Mouse (Mus musculus): ENCODE results near the gene Tex44. TPM values are rescaled to one million over a fixed set of nuclear protein-coding genes. Genes with fewer than 3 reads are reported as not detected.

The Tex44 gene
- not detected in 2 replicates for polyA plus RNA-seq (2015; fragmentation: Nextera tagmentation; extraction: Ambion mirVana)

GRCm38 (mm10) chr1:86426128-86426527, at the start of gene Tex44, which contains the start of gene Nmur1:
TSS of gene Tex44 (plus strand) at chr1:86426329.
TSS of gene Nmur1 (minus strand) at chr1:86426228.

Other genes starting within 250 kb of the Tex44 start
- gene B3gnt7, start 123.5 kb upstream of the Tex44 start, polyA plus RNA-seq (2015; fragmentation: Nextera tagmentation; extraction: Ambion mirVana), result 2.1 and 2.2 TPM in 2 replicates
- 380 and 415 TPM in 2 replicates for gene Ncl, start 66.9 kb upstream of the Tex44 start, polyA plus RNA-seq (2015; fragmentation: Nextera tagmentation; extraction: Ambion mirVana)
- gene Nmur1, start 101 bp upstream of the Tex44 start, polyA plus RNA-seq (2015; fragmentation: Nextera tagmentation; extraction: Ambion mirVana), result 0.10 TPM in 1 of 2 replicates, not detected in the other
- 1,912 and 1,997 TPM in 2 replicates for gene Ptma, start 100.4 kb downstream of the Tex44 start, polyA plus RNA-seq (2015; fragmentation: Nextera tagmentation; extraction: Ambion mirVana)
- 43.0 and 47.1 TPM in 2 replicates for gene Pde6d, start 156.3 kb downstream of the Tex44 start, polyA plus RNA-seq (2015; fragmentation: Nextera tagmentation; extraction: Ambion mirVana)
- gene Cops7b, start 156.6 kb downstream of the Tex44 start, polyA plus RNA-seq (2015; fragmentation: Nextera tagmentation; extraction: Ambion mirVana), result 15.5 and 18.0 TPM in 2 replicates
- gene Nppc, start 244.2 kb downstream of the Tex44 start, polyA plus RNA-seq (2015; fragmentation: Nextera tagmentation; extraction: Ambion mirVana), result 0.21 TPM in 1 of 2 replicates, not detected in the other

Data from spleen, postnatal 0 days (tissue).